Mouse (Mus musculus) right cerebral cortex, postnatal 14 days (tissue): Measurements from ENCODE around the gene D2hgdh.
"Not testable (repeated sequence)": the region's sequence is repeated elsewhere in the genome, so short reads cannot be mapped to it uniquely, and the experiment has no call there.

Source experiments
- DNase-seq: peaks from one replicate; pipeline ENCODE4 v3.0.0; 2022

The D2hgdh gene

DNA sequence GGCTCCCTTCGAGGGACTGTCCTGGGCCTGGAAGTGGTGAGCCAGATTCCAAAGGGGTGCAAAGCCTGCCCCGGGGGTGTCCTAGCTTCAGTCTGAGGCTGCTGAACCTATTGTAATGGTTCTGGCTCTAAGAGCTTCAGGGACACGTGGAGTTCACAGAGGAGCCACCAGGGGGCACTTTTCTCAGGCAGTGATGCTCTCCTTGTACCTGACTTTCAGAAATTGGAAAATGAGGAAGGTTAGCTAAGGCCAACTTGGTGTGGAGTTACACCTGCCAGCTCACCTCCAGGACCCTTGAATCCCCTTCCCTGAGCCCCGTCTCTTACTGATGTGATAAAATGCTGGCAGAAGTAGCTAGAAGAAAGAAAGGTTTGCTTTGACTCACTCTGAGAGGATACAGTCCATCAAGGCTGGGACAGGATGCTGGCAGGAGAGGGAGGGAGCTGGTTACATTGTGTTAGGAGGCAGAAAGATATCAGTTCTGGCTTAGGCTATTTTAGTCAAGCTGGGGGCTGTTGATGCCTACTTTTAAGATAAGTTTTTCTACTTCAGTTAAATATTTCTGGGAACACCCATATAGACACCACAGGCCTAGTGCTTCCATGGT, 8.1 kb downstream of the D2hgdh start:
- DNase-seq: not testable (repeated sequence)

GRCm38 (mm10) chr1:93834671-93835150, 10.0 kb downstream of the D2hgdh start:
- DNase-seq: no peak

- DNase-seq: no peak
Measured at GRCm38 (mm10) chr1:93835211-93835610, 10.5 kb downstream of the D2hgdh start.

DNA sequence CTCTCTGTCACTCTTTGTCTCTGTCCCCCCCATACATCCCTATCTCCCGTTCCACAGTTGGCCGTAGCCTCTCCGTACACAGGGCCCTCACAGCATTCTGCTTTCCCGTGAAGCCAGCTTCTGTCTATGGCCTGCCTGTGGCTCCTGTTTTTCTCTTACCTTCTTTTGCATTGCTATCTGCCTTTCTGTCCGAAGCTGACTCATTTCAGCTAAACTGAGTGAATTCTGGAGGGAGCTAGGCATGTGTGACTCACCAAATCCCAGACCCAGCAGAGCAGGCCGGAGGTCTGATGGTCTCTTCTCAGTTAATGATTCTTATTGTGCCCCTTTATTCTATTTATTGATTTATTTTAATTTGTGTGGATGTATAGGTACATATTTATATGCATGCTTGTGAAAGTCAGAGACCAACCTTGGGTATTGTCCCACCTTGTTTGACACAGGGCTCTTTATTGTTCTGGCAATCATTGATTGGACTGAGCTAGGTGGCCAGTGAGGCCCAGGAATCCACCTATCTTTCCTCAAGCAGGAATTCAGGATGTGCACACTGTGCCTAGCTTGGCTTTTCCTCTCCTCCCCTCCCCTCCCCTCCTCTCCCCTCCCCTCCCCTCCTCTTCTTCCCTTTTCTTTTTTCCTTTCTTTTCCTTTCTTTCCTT, 11.3 kb downstream of the D2hgdh start:
- no peak for DNase-seq

- no peak for DNase-seq
Measured at GRCm38 (mm10) chr1:93836532-93836913, 11.8 kb downstream of the D2hgdh start.

DNA sequence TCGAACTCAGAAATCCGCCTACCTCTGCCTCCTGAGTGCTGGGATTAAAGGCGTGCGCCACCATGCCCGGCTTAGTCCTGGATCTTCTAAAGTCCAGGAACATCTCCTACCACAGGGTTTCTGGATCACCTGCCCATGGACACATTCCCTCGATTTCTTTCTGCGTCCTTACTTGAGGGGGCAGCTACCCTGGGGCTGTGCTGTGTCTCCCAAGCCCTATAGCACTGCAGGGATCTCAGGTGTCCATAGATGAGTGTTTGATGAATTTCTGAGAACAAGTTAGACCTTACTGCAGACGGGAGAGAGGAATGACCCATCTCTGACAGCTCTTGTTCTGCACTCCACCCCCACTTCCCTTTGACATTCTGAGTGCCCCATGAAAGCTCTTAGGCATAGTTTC, 12.6 kb downstream of the D2hgdh start:
- DNase-seq: no peak

- DNase-seq: not testable (repeated sequence)
Measured at GRCm38 (mm10) chr1:93838569-93838968, 13.9 kb downstream of the D2hgdh start.

- DNase-seq: not testable (repeated sequence)
Measured at GRCm38 (mm10) chr1:93845766-93846366, 21.2 kb downstream of the D2hgdh start.

DNA sequence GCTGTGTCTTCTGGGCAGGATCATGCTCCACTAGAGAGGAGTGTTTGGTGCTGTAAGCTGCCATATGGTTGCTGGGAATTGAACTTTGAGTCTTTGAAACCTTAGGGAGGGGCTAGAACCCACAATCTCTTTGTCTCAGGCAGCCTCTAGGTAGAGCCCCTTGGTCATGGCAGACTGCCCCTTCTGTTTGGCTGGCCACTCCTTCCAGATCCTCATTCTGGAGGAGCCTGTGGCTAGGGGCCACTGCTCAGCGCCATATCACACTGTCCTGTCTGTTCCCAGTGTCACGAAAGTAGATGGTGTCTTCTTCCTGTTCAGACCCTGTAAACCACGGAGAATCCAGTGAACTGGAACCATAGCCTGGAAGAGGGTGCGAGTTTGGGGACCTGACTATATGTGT, 31.1 kb downstream of the D2hgdh start:
- DNase-seq: not testable (repeated sequence)

DNA sequence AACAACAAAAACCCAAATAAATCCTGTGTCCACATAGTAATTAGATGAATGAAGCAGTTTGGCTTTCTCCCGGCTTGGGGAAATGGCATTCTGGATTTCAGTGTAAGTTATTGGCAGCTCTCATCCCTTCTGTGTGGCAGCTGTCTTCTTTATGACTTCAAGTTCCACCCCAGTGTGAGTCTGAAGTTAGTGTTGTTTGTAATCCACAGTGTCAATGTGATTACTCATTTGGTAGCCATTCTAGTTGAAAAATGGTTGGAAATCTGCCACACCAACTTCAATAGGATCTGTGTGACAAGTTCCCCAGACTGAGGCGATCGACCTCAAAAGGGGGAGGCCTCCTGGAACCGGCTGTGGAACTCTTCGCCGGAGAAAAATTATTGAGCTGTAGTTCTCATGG, 32.7 kb downstream of the D2hgdh start:
- no peak for DNase-seq

GRCm38 (mm10) chr1:93857991-93858390, 33.3 kb downstream of the D2hgdh start:
- no peak for DNase-seq

DNA sequence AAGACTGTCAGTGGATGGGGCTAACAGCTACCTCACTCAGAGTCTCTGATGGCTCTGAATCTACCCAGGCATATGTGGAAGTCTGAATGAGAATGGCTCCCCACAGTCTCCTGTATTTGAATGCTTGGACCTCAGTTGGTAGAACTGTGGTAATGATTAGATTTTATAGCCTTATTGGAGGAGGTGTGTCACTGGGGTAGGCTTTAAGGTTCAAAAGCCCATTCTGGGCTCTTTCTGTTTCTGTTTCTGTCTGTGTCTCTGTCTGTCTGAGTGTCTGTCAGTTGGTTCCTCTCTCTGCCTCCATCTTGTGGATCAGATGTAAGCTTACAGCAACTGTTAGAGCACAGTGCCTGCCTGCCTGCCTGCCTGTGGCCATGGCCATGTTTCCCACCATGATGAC, 34.9 kb downstream of the D2hgdh start:
- no peak for DNase-seq

GRCm38 (mm10) chr1:93861048-93861447, 36.3 kb downstream of the D2hgdh start, which contains the start of gene Gal3st2:
Gene Gal3st2 (plus strand): TSS chr1:93861306.
- not testable (repeated sequence) for DNase-seq

GRCm38 (mm10) chr1:93871594-93872105, 46.9 kb downstream of the D2hgdh start:
- DNase-seq: not testable (repeated sequence)

DNA sequence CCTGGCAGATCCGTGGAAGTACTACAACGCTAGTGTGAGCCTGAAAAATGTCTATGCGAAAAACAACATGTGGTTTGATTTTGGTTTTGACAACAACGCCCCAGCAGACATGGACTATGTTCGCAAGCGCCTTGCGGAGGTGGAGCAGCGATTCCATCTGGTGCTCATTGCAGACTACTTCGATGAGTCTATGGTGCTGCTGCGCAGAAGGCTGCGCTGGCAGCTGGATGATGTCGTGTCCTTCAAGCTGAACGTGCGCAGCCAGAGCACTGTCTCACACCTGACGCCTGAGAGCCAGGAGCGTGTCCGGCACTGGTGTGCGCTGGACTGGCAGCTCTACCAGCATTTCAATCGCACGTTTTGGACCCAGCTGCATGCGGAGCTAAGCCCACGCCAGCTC, 49.7 kb downstream of the D2hgdh start:
- not testable (repeated sequence) for DNase-seq

- not testable (repeated sequence) for DNase-seq
Measured at GRCm38 (mm10) chr1:93881778-93882177, 57.1 kb downstream of the D2hgdh start.

- not testable (repeated sequence) for DNase-seq
Measured at GRCm38 (mm10) chr1:93890936-93891335, 66.2 kb downstream of the D2hgdh start.

- DNase-seq: not testable (repeated sequence)
Measured at GRCm38 (mm10) chr1:93897395-93897794, 72.7 kb downstream of the D2hgdh start.

GRCm38 (mm10) chr1:93901291-93901690, 76.6 kb downstream of the D2hgdh start:
- not testable (repeated sequence) for DNase-seq
